Mouse (Mus musculus) layer of hippocampus, postnatal 36 days (tissue): ENCODE measurements at regions not wholly inside any gene's neighbourhood (a gene's known extent, or its start where the extent isn't known, plus 50 kb on each side); places are given as distances from the start of the nearest gene placed in this dataset.

Source experiments
- DNase-seq, 2 experiments: peaks; one replicate each; pipeline ENCODE4 v3.0.0; 2022

GRCm38 (mm10) chr11:56716953-56717352 lies 294.2 kb upstream of the Gria1 start:
- peak; percentile 13 to 26 for DNase-seq

GRCm38 (mm10) chr11:56725141-56725540 lies 286.0 kb upstream of the Gria1 start:
- DNase-seq = no peak

- DNase-seq = no peak
Measured at GRCm38 (mm10) chr11:56726161-56726560, 285.0 kb upstream of the Gria1 start.

- no peak for DNase-seq
Measured at GRCm38 (mm10) chr11:56727556-56727955, 283.6 kb upstream of the Gria1 start.

GRCm38 (mm10) chr11:56728204-56729002 lies 282.8 kb upstream of the Gria1 start:
- no peak for DNase-seq

DNA sequence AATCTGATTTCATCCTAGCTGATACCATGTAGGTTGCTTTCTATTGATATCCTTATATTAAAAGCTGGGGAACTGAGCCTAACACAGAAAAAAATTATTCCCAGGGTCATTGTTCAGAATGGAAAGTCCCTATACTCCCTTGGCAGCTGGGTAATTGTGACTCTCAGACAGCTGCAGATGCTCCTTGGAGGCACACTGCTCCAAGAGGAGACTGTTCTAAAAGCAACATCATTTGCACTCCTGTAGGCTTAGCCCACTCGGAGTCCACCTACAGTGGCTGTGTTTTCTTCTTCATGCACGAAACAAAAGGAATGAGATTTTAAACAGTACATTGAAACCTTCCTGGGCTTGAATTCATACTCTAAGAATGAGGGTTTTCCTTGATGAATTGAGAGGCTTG lies 269.3 kb upstream of the Gria1 start:
- DNase-seq = no peak

GRCm38 (mm10) chr11:56750032-56750431 lies 261.2 kb upstream of the Gria1 start:
- DNase-seq = no peak

DNA sequence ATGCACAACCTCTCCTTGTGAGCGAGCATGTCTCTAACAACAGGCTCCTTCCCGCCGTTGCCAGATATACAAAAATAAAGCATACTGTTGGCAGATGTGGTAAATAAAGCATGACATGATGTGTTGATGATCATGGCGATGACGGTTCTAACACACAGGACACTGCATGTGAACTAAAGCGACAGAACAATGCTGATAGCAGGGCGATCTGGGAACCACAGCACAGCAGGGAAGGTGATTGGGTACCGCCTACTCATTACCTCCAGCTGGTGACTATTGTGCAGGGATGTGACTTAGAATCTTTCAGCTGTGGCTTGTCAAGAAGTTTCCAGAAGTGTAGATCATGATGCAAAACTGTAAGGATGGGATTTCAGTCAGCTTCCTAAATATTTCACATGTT lies 260.5 kb upstream of the Gria1 start:
- no peak for DNase-seq

GRCm38 (mm10) chr11:56751918-56752317 lies 259.3 kb upstream of the Gria1 start:
- no peak for DNase-seq

- peak; percentile 21 to 41 for DNase-seq
Measured at GRCm38 (mm10) chr11:56753699-56754098, 257.5 kb upstream of the Gria1 start.

GRCm38 (mm10) chr11:56760474-56760873 lies 250.7 kb upstream of the Gria1 start:
- DNase-seq = no peak

DNA sequence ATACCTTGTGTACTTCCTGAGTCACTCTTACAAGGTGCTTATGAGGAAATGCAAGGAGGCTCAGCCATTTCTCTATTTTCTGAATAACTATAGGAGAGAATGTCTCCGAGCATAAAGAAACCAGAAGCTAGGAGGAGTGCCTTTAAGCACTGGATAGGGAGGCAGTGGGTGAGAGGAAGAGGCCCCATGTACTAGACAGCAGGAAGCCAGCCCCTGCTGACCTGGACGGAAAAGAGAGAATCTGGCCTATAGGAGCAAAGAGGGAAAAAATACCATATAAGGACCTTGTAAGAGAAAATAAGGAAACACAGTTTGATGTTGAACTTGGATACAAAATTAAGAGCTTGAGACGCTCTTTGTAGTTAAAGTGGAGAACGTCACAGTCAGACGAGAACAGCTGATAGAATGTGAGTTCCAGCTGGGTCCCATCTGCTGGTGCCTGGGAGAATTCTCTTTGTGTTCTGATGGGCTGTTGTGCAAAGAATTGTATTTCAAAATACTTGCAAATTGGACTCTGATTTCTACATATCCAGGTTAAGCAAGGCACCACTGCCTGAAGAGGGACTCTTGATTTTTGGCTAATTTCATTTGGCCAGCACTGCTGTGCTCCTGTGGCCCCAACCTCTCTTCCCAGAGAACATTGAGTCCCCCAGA lies 248.6 kb upstream of the Gria1 start:
- DNase-seq = peak; percentile 74 to 76

GRCm38 (mm10) chr11:56767424-56767823 lies 243.8 kb upstream of the Gria1 start:
- DNase-seq = peak; percentile 34 to 50

DNA sequence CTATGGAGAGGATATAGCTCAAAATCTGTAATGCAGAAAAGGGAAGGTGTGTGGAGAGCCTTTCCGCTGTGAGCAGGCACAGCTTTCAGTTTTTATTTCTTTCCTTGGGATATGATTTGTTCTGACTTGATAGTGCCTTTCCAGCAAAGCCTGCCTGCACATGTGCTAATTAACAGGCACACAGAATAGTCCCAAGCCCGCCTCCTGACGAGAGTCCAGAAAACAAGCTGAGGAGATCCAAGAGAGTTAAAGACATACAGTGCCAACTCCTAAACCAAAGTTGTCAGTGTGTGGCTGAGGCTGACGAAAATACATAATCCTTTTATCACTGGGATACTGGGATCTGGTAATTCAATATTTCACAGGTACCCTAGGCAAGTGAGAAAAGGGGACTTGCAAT lies 224.8 kb upstream of the Gria1 start:
- DNase-seq = no peak

DNA sequence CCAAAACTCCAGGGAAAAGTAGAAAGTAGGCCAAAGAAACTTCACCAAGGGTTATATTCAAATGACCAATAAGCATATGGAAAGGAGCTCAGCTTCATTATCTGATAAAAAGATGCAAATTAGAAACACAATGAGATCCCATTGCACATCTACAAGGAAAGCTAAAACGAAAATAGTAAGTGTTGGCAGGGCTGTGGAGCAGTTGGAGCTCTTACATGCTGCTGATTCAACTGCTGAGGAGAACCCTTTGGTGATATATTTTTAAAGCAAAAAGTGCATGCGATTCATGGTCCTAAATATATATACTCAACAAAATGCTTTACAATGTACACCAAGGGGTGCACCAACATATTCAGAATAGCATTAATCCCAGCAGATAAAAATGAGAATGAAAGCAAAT lies 218.5 kb upstream of the Gria1 start:
- DNase-seq = no peak

DNA sequence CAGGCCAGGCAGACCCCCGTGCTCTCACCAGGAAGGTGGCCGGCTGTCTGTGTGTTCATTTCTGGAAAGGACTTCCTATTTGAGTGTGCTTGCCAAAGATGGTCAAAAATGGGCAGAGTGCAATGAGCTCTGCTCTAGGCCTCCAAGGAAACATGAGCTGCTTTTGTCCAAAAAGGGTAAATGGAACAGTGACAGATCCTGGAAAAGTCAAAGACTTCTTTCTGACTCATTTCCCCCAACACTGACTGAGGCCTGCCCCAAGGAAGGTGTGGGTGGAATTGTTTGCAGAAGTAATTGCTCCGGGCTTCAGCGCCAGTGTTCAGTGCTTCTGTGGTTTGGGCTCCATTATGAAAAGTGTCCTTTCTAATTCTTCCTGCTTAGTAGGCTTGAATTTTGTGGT lies 203.9 kb upstream of the Gria1 start:
- no peak for DNase-seq

GRCm38 (mm10) chr11:56810141-56810540 lies 201.0 kb upstream of the Gria1 start:
- peak; percentile 72 to 75 for DNase-seq

DNA sequence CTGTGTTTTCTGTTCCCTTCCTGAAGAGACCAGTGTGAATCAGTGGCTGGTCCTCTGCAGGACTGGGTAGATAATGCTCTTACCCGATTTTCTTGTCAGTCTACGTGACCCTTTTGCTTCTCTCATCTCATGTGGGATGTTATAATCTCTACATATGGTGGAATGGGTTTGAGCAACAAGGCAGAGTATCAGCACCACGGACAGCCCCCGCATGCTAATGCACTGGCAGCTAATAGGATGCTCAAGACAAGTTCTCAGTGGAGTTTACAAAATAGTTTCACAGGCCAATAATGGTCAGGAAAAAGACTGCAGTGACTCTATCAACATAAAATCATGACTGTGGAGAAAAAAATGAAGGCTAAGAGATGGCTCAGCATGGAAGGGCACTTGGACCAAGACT lies 199.1 kb upstream of the Gria1 start:
- no peak for DNase-seq

- no peak for DNase-seq
Measured at GRCm38 (mm10) chr11:56823471-56823870, 187.7 kb upstream of the Gria1 start.

- no peak for DNase-seq
Measured at GRCm38 (mm10) chr11:56827499-56827898, 183.7 kb upstream of the Gria1 start.

DNA sequence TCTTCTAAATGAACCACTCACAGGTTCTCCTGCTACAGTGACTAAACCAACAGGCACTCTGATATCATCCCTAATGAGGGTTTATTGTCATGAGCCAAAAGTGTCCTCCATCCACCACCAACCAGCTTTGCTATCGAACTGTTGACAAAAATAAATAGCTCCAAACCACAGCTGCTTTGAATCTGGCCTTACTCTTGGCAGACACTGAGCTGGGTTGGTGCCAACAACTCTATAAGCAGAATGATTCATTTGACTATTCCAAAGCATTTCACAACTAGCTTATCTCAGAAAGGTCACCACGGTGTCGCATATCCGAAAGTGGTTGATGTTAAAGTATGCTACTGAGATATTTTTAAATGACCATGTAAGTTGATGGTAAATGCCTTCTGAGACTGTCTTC lies 148.5 kb upstream of the Gria1 start:
- peak; percentile 10 to 21 for DNase-seq

- DNase-seq = no peak
Measured at GRCm38 (mm10) chr11:56871640-56872039, 139.5 kb upstream of the Gria1 start.

- no peak for DNase-seq
Measured at GRCm38 (mm10) chr11:56898548-56898951, 112.6 kb upstream of the Gria1 start.

GRCm38 (mm10) chr11:56901201-56901600 lies 110.0 kb upstream of the Gria1 start:
- DNase-seq = no peak
